Mouse (Mus musculus): ENCODE results near the gene Bcor.
A peak's percentile ranks its signal among the peaks of the same experiment; 100 is the strongest.

Gene Bcor

GRCm38 (mm10) chrX:12159981-12160656 is at the start of gene Bcor:
Gene Bcor, minus strand, starts transcription at chrX:12160355.
- peak; percentile 56 for DNase-seq

- no peak for DNase-seq
Measured at GRCm38 (mm10) chrX:12202951-12203350, 42.8 kb upstream of the Bcor start.

- no peak for DNase-seq
Measured at GRCm38 (mm10) chrX:12201111-12201510, 41.0 kb upstream of the Bcor start.

- peak; percentile 6 for DNase-seq
Measured at GRCm38 (mm10) chrX:12195234-12195919, 35.2 kb upstream of the Bcor start.

- DNase-seq: no peak
Measured at GRCm38 (mm10) chrX:12192343-12192742, 32.2 kb upstream of the Bcor start.

- DNase-seq: no peak
Measured at GRCm38 (mm10) chrX:12189511-12189910, 29.4 kb upstream of the Bcor start.

- no peak for DNase-seq
Measured at GRCm38 (mm10) chrX:12175198-12175960, 15.2 kb upstream of the Bcor start.

GRCm38 (mm10) chrX:12170128-12170527 is 10.0 kb upstream of the Bcor start:
- DNase-seq: no peak

- DNase-seq: no peak
Measured at GRCm38 (mm10) chrX:12164591-12165529, 4.7 kb upstream of the Bcor start.

GRCm38 (mm10) chrX:12159534-12159881 is 647 bp downstream of the Bcor start:
- peak; percentile 50 for DNase-seq

GRCm38 (mm10) chrX:12158821-12159533 is 1.2 kb downstream of the Bcor start:
- peak; percentile 54 for DNase-seq

GRCm38 (mm10) chrX:12158244-12158820 is 1.8 kb downstream of the Bcor start:
- DNase-seq: no peak

- DNase-seq: no peak
Measured at GRCm38 (mm10) chrX:12157331-12157930, 2.7 kb downstream of the Bcor start.

GRCm38 (mm10) chrX:12155842-12156291 is 4.3 kb downstream of the Bcor start:
- DNase-seq: no peak

GRCm38 (mm10) chrX:12155068-12155840 is 4.9 kb downstream of the Bcor start:
- DNase-seq: no peak

GRCm38 (mm10) chrX:12153141-12154095 is 6.7 kb downstream of the Bcor start:
- DNase-seq: no peak

GRCm38 (mm10) chrX:12151996-12152904 is 7.9 kb downstream of the Bcor start:
- DNase-seq: no peak

Measured in right cerebral cortex, postnatal 25 days (tissue).